Mouse (Mus musculus) kidney, adult 9 months (tissue): ENCODE measurements around the gene Car2.
A peak's percentile ranks its signal among the peaks of the same experiment; 100 is the strongest.

Experiments
- DNase-seq: peaks from one replicate; pipeline ENCODE4 v3.0.0; 2022

Car2 gene

DNA sequence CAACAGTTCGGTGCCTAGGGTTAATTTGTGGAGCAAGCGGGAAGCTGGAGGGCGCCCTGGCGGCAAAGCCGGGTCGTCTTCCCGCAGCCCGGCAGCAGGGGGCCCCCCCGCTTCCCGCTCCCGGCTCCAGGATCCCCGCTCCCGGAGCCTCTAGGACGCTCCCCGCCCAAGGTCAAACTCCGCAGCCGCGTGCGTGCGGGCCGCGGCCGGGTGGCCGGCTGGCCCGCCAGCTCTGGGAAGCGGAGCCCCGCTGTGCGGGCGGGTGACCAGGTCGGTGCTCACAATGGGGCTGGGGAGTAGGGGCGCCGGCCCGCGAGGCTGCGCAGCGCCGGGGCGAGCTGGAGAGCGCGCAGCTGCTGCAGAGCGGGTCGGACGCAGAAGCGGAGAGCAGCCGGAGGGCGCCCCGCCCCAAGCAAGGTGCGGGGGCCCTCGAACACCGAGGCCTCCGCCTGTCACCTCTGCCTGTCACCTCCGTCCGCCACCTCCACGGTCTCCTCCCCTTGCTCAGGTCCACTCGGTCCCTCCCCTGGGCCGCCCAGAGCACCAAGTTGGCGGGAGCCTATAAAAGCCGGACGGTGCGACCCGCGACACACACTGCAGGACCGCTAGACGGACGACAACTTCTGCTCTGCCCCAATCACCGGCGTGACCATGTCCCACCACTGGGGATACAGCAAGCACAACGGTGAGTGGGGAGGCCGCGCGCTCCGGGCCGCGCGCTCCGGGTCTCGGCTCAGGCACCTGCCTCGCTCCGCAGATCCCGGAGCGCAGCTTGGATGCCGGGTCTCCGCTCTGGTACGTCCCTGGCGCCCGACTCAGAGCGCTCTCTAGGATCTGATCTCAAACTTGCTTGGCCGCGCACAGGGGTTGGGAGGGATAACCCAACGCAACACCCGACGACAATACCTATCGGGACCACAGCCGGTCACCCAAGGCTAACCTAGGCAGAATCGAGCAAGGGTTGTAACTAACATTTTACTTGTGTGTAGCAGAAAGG, at the start of gene Car2:
TSS of gene Car2 (plus strand) at position 172 of the 997 bp plus-strand sequence.
- DNase-seq = peak; percentile 84

DNA sequence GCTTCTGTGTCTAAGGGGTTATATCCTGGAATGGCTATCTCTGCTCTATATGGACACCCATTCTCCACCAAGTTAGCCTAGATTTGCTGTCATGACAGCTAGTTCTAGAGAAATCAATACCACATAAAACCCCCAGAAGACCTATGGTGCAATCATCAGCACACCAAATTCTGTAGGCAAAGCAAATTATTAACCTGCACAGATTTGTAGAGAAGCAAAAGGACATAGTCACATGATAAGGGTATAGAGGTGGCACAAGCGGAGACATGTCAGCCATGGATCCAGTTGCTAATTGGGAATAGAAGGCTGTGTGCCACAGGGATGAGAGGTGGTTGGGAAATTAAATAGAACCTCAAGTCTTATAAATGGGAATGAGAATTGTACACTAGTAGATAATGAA, 47.1 kb upstream of the Car2 start:
- no peak for DNase-seq

DNA sequence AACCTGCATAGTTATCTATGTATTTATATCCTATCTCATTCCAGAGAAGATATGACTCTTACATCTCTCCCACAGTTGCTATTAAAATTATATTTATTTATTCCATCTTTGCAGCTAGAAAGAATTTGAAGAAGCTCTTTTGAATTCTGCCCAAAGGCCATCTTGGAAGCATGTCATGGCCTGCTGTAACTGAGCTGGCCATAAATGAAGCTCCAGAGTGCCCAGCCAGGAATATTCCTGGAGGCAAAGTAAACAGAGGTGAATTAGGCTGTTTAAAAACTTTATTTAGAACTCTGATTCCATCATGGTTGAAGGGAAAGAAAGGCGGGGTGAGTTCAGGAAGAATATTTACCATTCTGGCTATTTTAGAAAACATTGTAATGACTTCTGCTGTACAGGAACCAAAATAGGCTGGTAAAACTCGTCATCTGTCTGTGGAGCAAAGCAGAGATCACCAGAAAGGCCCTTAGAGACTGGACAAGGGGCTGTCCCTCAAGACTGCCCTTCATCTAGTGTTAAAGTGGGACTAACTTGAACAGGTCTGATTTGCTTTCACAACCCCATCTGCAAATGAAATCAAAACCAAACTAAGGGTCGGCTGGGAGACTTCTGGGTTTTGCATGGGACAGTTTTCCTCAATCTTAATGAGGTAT, 46.5 kb upstream of the Car2 start:
- no peak for DNase-seq

DNA sequence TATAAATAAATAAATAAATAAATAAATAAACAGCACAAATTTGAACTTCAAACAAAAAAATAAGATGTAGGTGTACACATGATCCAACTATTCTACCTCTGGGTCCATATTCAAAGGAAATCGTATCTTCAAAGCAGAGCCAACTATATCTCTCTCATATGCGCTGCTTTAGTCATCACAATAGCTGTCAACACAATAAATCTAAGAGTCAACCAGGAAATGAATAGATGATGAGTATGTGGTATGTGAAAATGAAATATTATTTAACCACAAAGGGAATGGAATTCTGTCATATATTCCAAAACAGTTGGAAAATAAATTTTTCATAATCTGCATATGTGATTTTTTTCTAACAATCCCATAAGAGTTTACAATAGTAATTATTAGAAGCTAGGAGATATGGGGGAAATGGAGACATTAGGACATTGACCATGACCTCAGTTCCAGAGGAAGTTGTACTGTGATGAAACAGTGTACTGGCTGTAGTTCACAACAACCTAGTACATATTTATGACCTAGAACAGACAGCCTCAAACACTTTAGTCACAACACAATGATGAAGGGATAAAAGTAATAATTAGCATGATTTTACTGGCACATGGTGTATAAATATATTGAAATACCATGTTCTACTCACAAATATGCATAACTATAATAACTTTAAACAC, 37.4 kb upstream of the Car2 start:
- no peak for DNase-seq

DNA sequence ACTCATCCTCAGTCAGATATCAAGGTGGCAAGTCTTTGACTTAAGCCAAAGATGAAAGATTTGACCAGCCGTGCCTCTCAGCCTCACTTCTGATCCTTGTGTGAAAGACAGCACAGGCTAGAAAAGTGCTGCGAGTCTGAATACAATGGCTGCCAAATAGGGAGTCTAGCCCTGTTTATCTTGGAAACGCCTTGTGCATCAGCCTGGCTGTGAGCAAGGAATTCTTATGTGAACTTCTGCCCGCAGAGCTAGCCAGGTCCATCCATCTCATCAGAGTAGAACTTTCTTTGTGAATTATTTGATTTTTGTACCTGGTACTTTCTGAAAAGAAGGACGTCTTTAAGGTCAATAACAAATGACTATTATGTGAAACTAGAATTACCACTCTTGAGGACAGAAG, 32.1 kb upstream of the Car2 start:
- DNase-seq = no peak

DNA sequence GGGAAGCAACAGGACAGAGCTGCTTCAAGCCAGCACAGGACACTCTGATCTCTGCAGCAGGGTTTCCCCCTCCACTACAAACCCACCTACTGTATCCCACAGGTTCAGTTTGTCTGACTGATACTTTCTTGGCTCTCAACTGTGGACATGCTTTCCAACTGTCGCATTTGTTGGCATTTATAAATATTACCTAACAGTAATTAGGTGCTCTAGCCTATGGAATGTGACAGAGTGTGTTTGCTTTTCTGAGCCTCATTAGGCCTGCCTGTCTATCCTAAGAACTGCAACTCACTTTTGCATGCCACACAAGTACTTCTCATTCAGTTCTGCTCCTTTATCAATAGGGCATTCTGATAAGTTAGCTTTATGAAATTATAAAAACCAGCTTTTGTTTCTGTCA, 31.6 kb upstream of the Car2 start:
- no peak for DNase-seq

DNA sequence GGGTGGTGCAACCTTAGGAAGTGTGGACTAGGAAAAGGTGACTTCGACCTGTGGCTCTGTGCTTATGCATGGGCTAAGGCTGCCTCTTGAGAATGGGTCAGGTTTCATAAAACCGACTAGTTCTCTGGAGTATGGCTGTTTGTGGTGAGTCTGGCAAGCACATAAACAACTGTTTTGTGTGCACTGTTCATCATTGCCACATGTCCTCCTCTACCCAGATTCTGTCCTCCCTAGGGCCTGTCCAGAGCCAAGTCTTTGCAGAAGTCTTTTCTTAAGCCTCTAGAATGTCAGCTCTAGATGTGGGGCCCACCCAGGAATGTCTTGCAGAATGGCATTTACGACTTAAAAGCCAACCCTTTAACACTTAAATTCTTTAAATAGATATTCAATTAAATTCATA, 28.2 kb upstream of the Car2 start:
- DNase-seq = no peak

DNA sequence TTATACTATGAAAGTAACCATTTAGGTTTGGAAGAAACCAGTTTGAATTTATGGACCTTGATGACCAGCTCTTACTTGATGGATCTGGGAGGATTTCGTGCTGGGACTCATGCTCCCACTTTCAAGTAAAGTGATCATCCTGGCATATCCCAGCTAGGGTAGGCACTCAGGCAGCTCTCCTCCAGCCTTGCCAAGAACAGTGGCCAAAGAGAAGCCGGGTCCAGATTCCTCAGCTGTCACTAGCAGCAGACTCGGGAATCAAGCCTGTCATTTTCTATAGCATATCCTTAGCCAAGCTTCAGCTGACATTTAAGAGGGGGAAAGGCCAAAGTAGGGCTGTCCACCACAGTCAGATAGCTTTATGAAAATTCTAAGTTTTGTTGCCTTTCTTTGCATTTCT, 25.8 kb upstream of the Car2 start:
- DNase-seq = no peak

DNA sequence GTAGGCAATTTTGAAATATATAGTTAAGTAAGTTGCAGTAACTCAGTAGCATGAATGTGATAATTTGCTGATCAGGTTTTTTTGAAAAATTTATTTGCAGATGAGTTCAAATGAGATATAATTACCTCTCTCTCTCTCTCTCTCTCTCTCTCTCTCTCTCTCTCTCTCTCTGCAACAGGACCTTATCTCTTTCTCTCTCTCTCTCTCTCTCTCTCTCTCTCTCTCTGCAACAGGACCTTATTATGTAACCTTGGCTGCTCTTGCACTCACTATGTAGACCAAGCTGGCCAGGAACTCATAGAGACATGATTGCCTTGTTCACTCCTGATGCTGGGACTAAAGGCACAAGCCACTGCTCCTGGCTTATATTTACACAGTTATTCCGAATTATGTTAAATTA, 24.9 kb upstream of the Car2 start:
- DNase-seq = no peak

DNA sequence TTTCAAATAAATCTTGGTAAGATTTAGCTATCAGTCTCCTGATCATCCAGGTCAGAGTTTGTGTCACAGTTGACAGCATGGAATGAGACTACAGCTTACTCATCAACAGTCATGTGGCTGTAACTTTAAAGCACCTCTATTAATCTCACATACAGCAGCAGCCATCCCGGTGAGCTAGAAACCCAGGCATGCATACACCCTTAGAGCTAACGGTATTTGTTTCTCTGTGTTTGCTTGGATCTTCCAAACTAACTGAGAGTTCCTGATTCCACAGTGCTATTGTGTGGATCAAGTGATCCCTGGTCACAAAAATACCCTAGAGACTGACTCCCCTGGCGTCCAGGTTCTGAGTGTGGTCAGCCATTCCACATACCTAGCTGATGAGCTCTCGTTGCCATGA, 24.3 kb upstream of the Car2 start:
- DNase-seq = no peak

DNA sequence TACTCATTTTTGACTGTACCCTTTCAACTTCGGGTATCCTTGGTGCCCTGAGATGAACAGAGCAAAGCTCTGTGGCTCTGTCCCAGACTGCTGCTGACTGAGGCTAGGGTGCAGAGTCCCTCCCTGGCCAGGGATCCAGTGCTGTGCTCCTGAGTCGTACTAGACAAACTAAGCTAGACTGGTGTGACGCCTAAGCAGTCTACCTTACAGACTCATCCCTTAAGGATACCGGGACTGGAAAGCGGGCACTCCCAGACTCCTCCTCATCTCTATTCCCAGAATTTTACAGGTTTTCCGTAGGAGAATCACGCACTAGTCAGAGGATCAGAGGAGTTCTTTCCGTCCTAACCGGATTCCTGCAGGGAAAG, 23.4 kb upstream of the Car2 start:
- DNase-seq = peak; percentile 30

DNA sequence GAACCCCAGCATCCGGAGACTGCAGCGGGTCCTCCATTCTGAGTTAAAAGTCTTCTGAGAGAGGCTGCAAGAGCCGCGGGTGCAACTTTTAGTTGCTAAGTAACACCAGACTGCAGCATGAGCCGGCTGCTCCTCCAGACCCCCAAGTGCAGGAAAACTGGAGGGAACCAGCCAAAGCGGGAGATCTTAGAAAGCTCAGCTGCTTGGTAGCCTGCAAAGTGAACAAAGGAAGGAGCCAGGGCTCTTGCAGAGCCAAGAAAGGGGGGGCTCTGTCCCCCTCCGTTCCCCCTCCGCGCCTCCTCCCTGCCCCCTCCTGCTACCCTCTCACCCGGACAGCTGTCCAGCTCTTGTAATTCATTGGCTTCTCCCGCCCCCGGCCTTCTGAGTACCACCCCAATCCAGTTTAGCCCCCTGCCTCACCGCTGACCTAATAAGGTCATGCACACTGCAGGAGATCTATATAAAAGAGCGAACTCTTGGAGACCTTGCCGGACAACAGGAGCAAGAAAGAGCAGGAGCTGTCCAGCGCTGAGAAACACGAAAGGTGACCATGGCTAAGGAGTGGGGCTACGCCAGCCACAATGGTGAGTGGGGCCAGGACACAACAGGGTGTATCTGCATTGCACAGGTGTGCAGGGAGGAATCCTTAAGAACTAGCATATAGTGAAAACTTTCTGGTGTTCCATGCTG, 22.9 kb upstream of the Car2 start, which contains the start of gene Car3:
TSS of gene Car3 (plus strand) at position 491 of the 690 bp plus-strand sequence.
- DNase-seq = no peak

DNA sequence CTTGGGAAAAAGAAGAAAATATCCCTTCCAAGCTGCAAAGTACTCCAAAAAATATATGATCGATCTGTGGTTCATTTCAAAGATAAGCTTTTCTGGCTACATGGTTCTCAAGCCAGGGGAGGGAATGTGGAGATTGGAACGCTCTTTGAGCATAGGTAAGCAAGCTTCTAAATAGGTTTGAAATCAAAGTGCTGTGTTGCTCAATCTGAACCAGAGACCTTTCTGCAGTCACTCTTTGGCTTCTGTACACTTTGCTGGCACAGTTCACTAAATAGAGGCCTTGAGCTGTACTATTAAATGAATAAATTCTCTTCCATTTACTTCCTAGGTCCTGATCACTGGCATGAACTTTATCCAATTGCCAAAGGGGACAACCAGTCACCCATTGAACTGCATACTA, 22.2 kb upstream of the Car2 start:
- DNase-seq = no peak

DNA sequence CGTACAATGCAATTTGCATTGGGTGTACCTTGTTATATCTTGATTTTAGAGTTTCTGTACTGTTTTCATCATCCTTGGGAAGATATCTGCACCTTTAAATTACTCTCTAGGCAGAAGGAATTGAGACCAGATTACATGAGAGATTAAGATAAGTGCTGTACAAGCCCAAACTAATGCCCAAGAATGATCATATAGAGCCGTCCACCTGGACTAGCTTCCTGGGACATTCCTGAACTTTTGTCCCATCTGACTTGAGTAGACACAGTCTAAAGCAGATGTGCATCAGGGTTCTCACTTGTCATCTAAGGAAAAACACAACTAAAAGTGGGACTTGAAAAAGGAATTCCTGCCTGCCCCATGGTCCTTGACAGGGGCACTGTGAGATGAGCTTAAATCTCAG, 20.1 kb upstream of the Car2 start:
- DNase-seq = no peak

DNA sequence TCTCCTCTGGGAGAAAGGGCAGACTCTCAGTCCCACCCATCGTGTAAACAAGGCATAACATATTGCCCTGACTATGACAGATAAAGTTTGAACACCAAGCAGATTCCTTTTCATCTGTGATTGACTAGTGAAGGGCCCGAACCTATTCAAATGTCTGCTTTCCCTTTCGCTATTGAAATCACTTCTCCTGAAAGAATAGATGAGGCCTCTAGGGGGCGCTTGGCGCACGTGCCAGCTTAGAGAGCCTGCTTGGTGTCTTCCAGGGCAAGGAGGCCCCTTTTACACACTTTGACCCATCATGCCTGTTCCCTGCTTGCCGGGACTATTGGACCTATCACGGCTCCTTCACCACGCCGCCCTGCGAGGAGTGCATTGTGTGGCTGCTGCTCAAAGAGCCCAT, 16.3 kb upstream of the Car2 start:
- DNase-seq = peak; percentile 85

DNA sequence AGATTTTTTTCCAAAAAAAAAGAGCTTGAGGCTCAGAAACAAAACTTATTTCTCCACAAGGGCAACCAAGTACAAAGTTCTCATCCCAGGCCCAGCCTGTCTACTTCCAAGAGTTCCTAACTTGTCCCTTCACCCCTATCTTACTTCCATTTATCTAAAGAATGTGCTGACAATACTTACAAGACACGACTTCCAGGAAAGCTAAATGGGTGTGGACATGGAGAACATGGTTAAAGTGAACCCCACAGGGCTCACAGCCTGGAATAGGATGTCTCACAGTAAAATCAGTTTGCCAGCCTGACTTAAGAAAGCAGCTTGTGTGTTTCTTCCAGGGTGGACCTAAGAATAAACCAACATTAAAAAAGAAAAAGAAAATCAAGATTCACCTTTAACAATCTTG, 15.5 kb upstream of the Car2 start:
- no peak for DNase-seq

DNA sequence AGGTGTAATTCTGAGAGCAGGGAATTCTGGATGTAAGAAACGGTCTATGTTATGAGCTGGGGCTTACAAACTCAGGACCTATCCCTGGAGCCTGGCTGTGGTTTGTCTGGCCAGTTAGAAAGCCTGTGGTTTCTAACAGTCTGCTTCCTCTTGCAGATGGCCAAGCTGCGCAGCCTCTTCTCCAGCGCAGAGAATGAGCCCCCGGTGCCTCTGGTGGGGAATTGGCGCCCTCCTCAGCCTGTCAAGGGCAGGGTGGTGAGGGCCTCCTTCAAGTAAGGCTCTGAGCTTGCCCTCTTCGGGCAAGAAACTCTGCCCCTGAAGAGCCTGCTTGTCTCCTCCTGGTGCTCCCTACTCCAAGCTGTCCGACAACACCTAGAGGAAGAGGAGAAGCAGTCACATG, 14.7 kb upstream of the Car2 start:
- DNase-seq = peak; percentile 65

DNA sequence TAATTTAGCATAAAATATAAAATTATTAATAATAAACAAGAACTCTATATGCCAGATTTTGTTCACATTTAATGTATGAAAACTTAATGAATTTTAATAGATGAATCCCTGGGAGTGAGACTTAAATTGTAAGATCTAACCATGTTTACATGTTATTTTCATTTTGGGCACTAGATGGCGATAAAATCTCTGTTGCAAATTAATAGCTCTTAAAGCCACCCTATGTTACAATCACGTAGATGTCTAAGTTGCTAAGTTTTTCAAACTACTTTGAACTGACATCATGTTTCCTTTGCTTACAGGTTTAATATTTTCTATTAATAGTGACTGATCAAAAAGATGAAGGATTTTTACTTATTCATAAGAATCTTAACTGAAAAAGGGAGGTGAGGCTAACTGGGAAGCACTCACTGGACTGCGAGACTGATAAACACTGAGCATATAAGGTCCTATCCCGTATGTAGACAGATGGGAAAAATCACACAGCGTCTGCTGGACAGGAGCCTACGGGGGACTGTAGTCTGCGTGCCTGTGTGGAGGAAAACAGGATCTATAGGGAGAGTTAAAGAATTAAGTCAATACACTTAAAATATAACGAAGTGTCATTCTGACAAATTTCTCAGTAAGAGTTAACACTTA, 11.6 kb upstream of the Car2 start:
- DNase-seq = peak; percentile 79

DNA sequence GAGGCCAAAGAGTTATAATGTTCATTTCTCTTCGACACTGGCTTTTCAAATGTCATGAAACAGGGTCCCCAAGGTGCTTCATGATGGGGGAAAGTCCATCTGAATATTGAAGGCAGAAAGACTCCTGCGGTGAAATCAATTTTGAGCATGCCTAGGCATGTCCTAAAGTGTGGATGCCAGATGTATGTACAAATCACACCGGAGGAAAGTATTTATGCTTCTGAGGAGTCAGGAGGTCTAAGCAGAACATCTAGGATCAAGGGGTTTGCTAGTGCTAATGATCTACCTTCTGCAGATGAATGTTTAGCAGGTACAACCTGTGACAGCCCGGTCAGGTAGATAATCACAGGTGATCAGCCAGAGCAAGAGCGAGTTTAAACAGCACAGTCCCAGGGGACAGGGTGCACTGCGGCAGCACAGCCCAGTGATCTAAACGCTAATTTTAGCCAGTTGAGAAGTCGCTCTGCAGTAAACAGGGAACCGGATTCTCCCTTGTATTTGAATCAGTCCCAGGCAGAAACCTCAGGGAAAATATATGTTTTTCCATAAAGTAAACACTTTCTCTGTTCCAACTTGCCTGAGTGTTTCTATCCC, 9.7 kb upstream of the Car2 start:
- no peak for DNase-seq

DNA sequence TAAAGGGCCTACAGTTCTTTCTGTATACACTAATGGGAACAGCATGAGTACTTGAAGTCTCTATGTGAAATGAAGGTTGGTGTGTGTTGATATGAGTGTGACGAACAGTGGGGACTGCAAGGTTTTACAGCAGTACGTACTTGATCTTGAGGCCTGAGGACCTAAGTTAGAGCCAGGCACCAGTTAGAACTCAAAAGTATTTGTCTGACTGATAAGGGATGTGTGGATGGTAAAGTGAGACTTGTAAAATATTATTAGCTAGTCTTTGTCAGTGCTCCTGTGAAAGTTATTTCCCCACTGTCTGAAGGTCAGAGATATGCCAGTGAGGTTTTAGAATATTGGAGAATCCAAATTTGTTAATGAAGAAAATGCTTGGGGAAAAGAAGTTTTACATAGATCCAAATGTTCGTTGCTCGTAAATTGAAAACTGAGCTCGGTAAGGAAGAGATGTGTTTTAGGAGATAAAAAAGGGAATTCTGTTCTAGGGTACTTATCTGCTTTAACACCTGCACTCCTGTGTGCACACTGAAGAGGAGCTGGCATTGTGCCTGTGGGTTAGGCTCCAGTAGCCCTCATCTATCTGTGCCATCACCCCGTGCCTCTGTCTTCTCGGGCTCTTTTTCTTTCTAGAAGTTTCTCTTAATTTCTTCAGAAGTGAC, 8.7 kb upstream of the Car2 start:
- no peak for DNase-seq

DNA sequence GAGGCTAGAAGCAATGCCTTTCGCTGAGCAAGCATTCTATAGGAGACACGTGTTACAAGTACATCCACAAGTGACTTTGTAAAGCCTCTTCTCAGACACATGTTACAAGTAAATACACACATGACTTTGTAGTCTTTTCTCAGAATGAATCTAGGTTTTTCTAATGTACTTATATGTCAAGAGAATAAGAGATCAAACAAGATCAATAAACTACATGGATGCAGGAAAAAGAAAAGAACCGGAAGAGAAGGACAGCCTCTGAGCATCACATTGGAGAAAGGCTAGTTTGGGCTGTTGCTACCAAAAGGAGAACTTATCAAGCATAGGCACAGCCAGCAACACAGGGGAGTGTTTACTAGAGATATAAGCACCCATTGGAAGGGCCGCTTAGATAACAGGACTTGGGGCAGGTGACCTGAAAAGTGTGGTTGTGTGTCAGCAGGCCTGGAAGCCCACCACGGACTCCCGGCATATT, 7.3 kb upstream of the Car2 start:
- DNase-seq = no peak

DNA sequence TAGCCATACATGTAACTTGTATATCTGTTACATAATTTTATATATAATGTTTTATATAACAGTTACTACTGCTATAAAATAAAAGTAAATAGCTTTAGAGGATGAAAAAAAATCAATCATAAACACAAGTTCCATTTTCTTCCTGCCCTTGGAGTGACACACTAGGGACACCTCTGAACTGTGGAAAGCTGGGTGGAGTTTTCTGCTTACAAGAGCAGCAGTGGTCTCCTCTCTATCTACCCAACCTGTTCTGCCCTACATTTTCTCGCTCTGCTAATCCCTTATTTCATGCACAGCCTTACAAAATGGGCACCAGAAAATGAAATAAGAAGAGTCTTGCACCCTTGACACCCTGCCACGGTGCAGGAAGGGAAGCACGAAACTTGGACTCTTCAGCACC, 6.8 kb upstream of the Car2 start:
- no peak for DNase-seq
